In the genomic region with DNA sequence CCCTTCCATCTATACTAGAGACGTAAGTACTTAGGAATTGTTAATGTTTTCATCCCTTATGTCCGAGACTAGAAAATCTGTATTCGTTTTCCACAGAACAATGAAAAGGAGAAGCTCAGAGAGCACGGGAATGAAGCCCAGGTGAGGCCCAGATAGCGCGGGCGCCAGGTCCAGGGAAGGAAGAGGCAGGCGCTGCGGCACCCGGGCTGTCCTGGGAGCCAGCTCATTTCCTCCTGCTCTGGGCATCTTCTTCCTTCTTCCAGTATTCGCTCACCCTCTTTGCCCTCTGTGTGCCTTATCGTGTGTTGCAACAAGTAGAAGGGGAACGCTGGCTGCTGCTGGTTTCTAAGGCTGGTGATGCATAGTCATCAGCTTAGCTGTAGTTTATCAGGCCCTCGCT, we compare ENCODE assay signal across 21 mouse cellular contexts. TPM values are rescaled to one million over a fixed set of nuclear protein-coding genes. Genes with fewer than 3 reads are reported as not detected.
DNase-seq lines count a peak whose midpoint lies in the region; ATAC-seq lines count a peak whose summit lies in the region.
"Had no signal": no experiment of that assay in that cellular context is flagged by ENCODE, and none has a peak within 500 bp of the region (broad histone marks: within the 10 kb centered on the region; RNA-seq: fewer than 3 reads in every experiment).

No protein-coding gene starts in this region.

- H3K4me2 ChIP-seq in heart, embryonic 11.5 days, result no peak overlapping the region
- no peak overlapping the region for H3K4me2 ChIP-seq in midbrain, embryonic 11.5 days
- H3K4me2 ChIP-seq in midbrain, embryonic 13.5 days (replicated peaks), result no peak overlapping the region
- H3K4me2 ChIP-seq: embryonic facial prominence, embryonic 13.5 days; embryonic facial prominence, embryonic 15.5 days; forebrain, embryonic 12.5 days had no signal

- 84% methylated on average over 14 of the region's 14 CpGs for WGBS in heart, embryonic 11.5 days (ENCODE audit: insufficient replicate concordance)
- 96% methylated on average over 14 of the region's 14 CpGs for WGBS in midbrain, embryonic 11.5 days
- WGBS in midbrain, embryonic 13.5 days, result 94% methylated on average over 14 of the region's 14 CpGs

- H3K4me1 ChIP-seq in heart, embryonic 11.5 days (ENCODE audit: control insufficient read depth, insufficient read depth, low read length), result no peaks in the 10 kb centered on the region
- H3K4me1 ChIP-seq in midbrain, embryonic 11.5 days (ENCODE audit: control insufficient read depth, insufficient read depth, low read length), result no peaks in the 10 kb centered on the region
- no peaks in the 10 kb centered on the region for H3K4me1 ChIP-seq in midbrain, embryonic 13.5 days (replicated peaks)
- H3K4me1 ChIP-seq: embryonic facial prominence, embryonic 13.5 days; embryonic facial prominence, embryonic 15.5 days; forebrain, embryonic 10.5 days; forebrain, embryonic 12.5 days had no signal

- no peak for ATAC-seq in heart, embryonic 11.5 days (replicated peaks; ENCODE audit: insufficient number of reproducible peaks, low FRiP score, low TSS enrichment)
- ATAC-seq in midbrain, embryonic 11.5 days (ENCODE audit: low FRiP score), result no peak
- no peak for ATAC-seq in midbrain, embryonic 13.5 days
- ATAC-seq: forebrain, embryonic 14.5 days; forebrain, embryonic 16.5 days had no signal

- peaks cover 13% of the 10 kb centered on the region for H3K36me3 ChIP-seq in heart, embryonic 11.5 days (ENCODE audit: control insufficient read depth, insufficient read depth, low read length)
- peaks cover 17% of the 10 kb centered on the region for H3K36me3 ChIP-seq in midbrain, embryonic 11.5 days (ENCODE audit: control insufficient read depth, insufficient read depth, low read length)
- H3K36me3 ChIP-seq in midbrain, embryonic 13.5 days, result peaks cover 90% of the 10 kb centered on the region

- H3K9ac ChIP-seq in heart, embryonic 11.5 days (ENCODE audit: low read depth, low read length), result no peak overlapping the region
- H3K9ac ChIP-seq in midbrain, embryonic 11.5 days (ENCODE audit: low read length), result no peak overlapping the region
- H3K9ac ChIP-seq in midbrain, embryonic 13.5 days (replicated peaks), result no peak overlapping the region
- H3K9ac ChIP-seq: embryonic facial prominence, embryonic 13.5 days; embryonic facial prominence, embryonic 15.5 days; forebrain, embryonic 12.5 days had no signal

- no peak overlapping the region for H3K27ac ChIP-seq in heart, embryonic 11.5 days (ENCODE audit: low read depth, low read length)
- H3K27ac ChIP-seq in midbrain, embryonic 11.5 days (ENCODE audit: low read depth, low read length), result no peak overlapping the region
- no peak overlapping the region for H3K27ac ChIP-seq in midbrain, embryonic 13.5 days
- H3K27ac ChIP-seq: embryonic facial prominence, embryonic 13.5 days; embryonic facial prominence, embryonic 15.5 days; forebrain, embryonic 10.5 days; forebrain, embryonic 12.5 days had no signal

- H3K27me3 ChIP-seq in heart, embryonic 11.5 days (ENCODE audit: control insufficient read depth, insufficient read depth, low read length), result no peaks in the 10 kb centered on the region
- no peaks in the 10 kb centered on the region for H3K27me3 ChIP-seq in midbrain, embryonic 11.5 days (ENCODE audit: control insufficient read depth, insufficient read depth, low read length)
- H3K27me3 ChIP-seq in midbrain, embryonic 13.5 days, result no peaks in the 10 kb centered on the region
- H3K27me3 ChIP-seq: embryonic facial prominence, embryonic 13.5 days; embryonic facial prominence, embryonic 15.5 days; forebrain, embryonic 12.5 days had no signal

- peak; percentile 66 for DNase-seq in heart, adult 11 months
- DNase-seq in midbrain, embryonic 11.5 days (ENCODE audit: low spot score, missing footprints), result peak; percentile 65
- no peak for DNase-seq in cerebellum, postnatal 4 days (ENCODE audit: low spot score in 2 of 2)
- DNase-seq: adrenal gland, adult 2 months; adrenal gland, postnatal 10 days; adrenal gland, postnatal 25 days; cerebellum, adult 11-12 months; cerebellum, adult 2 months; cerebellum, adult 9-10 months; cerebellum, postnatal 10 days; cerebellum, postnatal 25 days; embryo, embryonic 11 days had no signal

- H3K9me3 ChIP-seq in heart, embryonic 11.5 days (replicated peaks; ENCODE audit: control insufficient read depth, low read length), result no peaks in the 10 kb centered on the region
- H3K9me3 ChIP-seq in midbrain, embryonic 11.5 days (ENCODE audit: control insufficient read depth, low read length), result no peaks in the 10 kb centered on the region
- H3K9me3 ChIP-seq in midbrain, embryonic 13.5 days, result no peaks in the 10 kb centered on the region
- H3K9me3 ChIP-seq: embryonic facial prominence, embryonic 13.5 days; embryonic facial prominence, embryonic 15.5 days; forebrain, embryonic 10.5 days; forebrain, embryonic 12.5 days had no signal

- no peak overlapping the region for H3K4me3 ChIP-seq in heart, embryonic 11.5 days (ENCODE audit: low read depth, low read length)
- H3K4me3 ChIP-seq in midbrain, embryonic 11.5 days (ENCODE audit: low read depth, low read length), result no peak overlapping the region
- no peak overlapping the region for H3K4me3 ChIP-seq in midbrain, embryonic 13.5 days (replicated peaks)
- H3K4me3 ChIP-seq: embryonic facial prominence, embryonic 13.5 days; embryonic facial prominence, embryonic 15.5 days; erythroblast, embryonic 14.5 days; forebrain, embryonic 10.5 days; forebrain, embryonic 12.5 days had no signal

RNA-seq across cellular contexts. Expression of a gene that starts 13.1 kb away (rescaled TPM):
- 111 and 122 TPM in 2 replicates for polyA plus RNA-seq in heart, embryonic 11.5 days (2014; fragmentation: Nextera tagmentation; extraction: Ambion mirVana)
- polyA plus RNA-seq in midbrain, embryonic 11.5 days (2014; fragmentation: Nextera tagmentation; extraction: Ambion mirVana), result 140 TPM in 2 replicates
- 142 and 144 TPM in 2 replicates for polyA plus RNA-seq in midbrain, embryonic 13.5 days (2015; fragmentation: Nextera tagmentation; extraction: Ambion mirVana)

RNA-seq across cellular contexts. Expression of a gene that starts 17.8 kb away (rescaled TPM):
- 27.0 and 27.5 TPM in 2 replicates for polyA plus RNA-seq in heart, embryonic 11.5 days (2014; fragmentation: Nextera tagmentation; extraction: Ambion mirVana)
- polyA plus RNA-seq in midbrain, embryonic 11.5 days (2014; fragmentation: Nextera tagmentation; extraction: Ambion mirVana), result 22.5 and 26.3 TPM in 2 replicates
- polyA plus RNA-seq in midbrain, embryonic 13.5 days (2015; fragmentation: Nextera tagmentation; extraction: Ambion mirVana), result 37.4 and 37.6 TPM in 2 replicates

RNA-seq across cellular contexts. Expression of a gene that starts 20.5 kb away (rescaled TPM):
- polyA plus RNA-seq in heart, embryonic 11.5 days (2014; fragmentation: Nextera tagmentation; extraction: Ambion mirVana), result 34.9 and 44.0 TPM in 2 replicates
- polyA plus RNA-seq in midbrain, embryonic 11.5 days (2014; fragmentation: Nextera tagmentation; extraction: Ambion mirVana), result 24.3 and 26.3 TPM in 2 replicates
- 19.4 and 19.9 TPM in 2 replicates for polyA plus RNA-seq in midbrain, embryonic 13.5 days (2015; fragmentation: Nextera tagmentation; extraction: Ambion mirVana)

Comparison
In these comparisons a context has a peak if more than half of its experiments do, and no peak if none do; other contexts are left out.
1. DNase-seq: peak in heart, adult 11 months (single experiment) and midbrain, embryonic 11.5 days (single experiment); none in cerebellum, postnatal 4 days (0 of 2).